Mouse (Mus musculus) cerebellum, adult 2 months (tissue): ENCODE measurements around the gene Cwc22.

ENCODE experiments used
- CTCF ChIP-seq: fragments of 200-500 bp; IDR thresholded peaks from 2 replicates; pipeline ENCODE4 v1.5.1; 2011; ENCODE audit warnings: low read depth, mild to moderate bottlenecking, control low read depth, low read length, moderate library complexity, borderline replicate concordance; ENCODE audit not compliant: insufficient read depth
- POLR2A ChIP-seq: fragments of 200-500 bp; IDR thresholded peaks from 2 replicates; pipeline ENCODE4 v1.6.1; 2011; ENCODE audit warnings: low read length, control low read depth, borderline replicate concordance; ENCODE audit not compliant: insufficient read depth

GRCm38 (mm10) chr2:77893505-77893904, 52.7 kb downstream of the Cwc22 start:
- TF ChIP-seq CTCF (no peak), POLR2A (no peak)
